Mouse (Mus musculus): ENCODE measurements around the gene Adck2. TPM values are rescaled to one million over a fixed set of nuclear protein-coding genes. Genes with fewer than 3 reads are reported as not detected.

The Adck2 gene
- polyA plus RNA-seq, 1 experiment, result 21.2 TPM

DNA sequence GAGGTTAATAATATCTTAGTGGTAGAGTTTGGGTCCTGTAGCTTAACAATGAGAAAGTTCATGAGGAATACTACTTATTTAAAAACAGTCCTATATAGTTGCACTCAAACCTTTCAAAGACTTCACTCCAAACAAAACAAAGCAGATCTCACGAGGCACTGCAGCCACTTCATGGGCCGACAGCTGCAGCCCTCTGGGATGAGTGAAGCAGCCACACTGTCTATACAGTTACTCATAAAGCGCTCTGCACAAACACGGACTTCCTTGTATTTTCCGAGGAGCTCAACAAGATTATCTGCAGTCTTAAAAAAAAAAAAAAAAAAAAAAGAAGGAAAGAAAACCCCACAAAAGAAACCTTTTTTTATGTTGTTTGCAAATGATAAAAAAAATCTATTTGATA, 33.7 kb downstream of the Adck2 start:
- TF ChIP-seq CTCF (IDR thresholded peaks at IDR 0.05; ENCODE audit: low read depth, low read length) (no peak), POLR2A (IDR thresholded peaks at IDR 0.05; ENCODE audit: borderline replicate concordance, low read depth, low read length) (no peak)
- no peak overlapping the region for H3K27ac ChIP-seq (ENCODE audit: insufficient read depth, low read depth, low read length)
- H3K4me1 ChIP-seq (ENCODE audit: control insufficient read depth, insufficient read depth, low read length), result peaks cover 8% of the 10 kb centered on the region
- no peak overlapping the region for H3K4me3 ChIP-seq (ENCODE audit: insufficient read depth, low read length)

DNA sequence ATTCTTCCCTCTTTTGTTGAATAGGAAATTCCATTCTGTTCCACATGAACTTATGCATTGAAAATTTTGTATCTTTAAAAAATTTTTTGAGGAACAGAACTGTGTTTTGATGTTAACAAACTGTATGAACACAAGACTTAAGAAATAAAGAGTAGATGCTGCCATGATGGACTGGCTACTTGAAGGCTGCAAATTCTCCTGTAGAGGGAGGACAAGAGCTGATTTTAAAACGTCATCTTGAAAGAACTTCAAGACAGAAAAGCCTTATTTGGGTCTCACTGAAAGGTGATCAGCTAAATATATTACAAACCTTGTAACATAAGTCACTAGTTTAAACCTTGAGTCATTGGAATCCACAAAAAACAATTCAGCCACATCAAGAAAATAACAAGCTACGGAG, 36.5 kb downstream of the Adck2 start:
- Histone ChIP-seq H3K27ac (ENCODE audit: insufficient read depth, low read depth, low read length) (no peak overlapping the region), H3K4me3 (ENCODE audit: insufficient read depth, low read length) (no peak overlapping the region), H3K4me1 (ENCODE audit: control insufficient read depth, insufficient read depth, low read length) (peaks cover 8% of the 10 kb centered on the region)
- no peak for TF ChIP-seq POLR2A (IDR thresholded peaks at IDR 0.05; ENCODE audit: borderline replicate concordance, low read depth, low read length)
- TF ChIP-seq CTCF (IDR thresholded peaks at IDR 0.05; ENCODE audit: low read depth, low read length), result no peak

DNA sequence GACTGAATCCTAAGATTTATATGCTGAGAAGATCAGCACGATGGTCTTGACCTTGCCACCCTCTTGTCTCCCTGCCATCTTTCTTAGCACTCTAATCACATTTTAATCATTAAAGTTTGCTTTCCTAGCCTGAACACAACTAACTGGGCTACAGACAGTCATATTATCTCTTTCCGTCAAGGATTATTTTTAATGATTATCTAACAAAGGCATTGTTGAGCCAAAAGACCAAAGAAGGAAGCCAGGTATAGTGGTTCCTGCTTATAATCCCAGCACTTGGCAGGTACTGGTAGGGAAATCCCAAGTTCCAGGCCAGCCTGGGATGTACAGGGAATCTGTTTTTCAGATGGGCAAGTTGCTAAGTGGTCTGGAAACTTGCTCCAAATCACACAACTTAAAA, 37.6 kb downstream of the Adck2 start:
- peaks cover 7% of the 10 kb centered on the region for H3K4me1 ChIP-seq (ENCODE audit: control insufficient read depth, insufficient read depth, low read length)
- TF ChIP-seq POLR2A (IDR thresholded peaks at IDR 0.05; ENCODE audit: borderline replicate concordance, low read depth, low read length) (no peak), CTCF (IDR thresholded peaks at IDR 0.05; ENCODE audit: low read depth, low read length) (no peak)
- H3K27ac ChIP-seq (ENCODE audit: insufficient read depth, low read depth, low read length), result no peak overlapping the region
- H3K4me3 ChIP-seq (ENCODE audit: insufficient read depth, low read length), result no peak overlapping the region

Other genes starting within 250 kb of the Adck2 start
- gene Slc37a3, start 196.2 kb upstream of the Adck2 start, polyA plus RNA-seq (2012; ENCODE audit: insufficient read depth, insufficient read length, missing spikeins), result 20.0 and 24.9 TPM in 2 replicates
- gene Rab19, start 192.7 kb upstream of the Adck2 start, polyA plus RNA-seq (2012; ENCODE audit: insufficient read depth, insufficient read length, missing spikeins), result 6.0 and 6.5 TPM in 2 replicates
- 101 and 107 TPM in 2 replicates for gene Mkrn1, start 153.4 kb upstream of the Adck2 start, polyA plus RNA-seq (2012; ENCODE audit: insufficient read depth, insufficient read length, missing spikeins)
- 4.3 and 5.0 TPM in 2 replicates for gene Dennd2a, start 16.0 kb upstream of the Adck2 start, polyA plus RNA-seq (2012; ENCODE audit: insufficient read depth, insufficient read length, missing spikeins)
- gene Gm42420, start 11.9 kb downstream of the Adck2 start, polyA plus RNA-seq (2012; ENCODE audit: insufficient read depth, insufficient read length, missing spikeins), result not detected in 2 replicates
- 68.1 and 70.5 TPM in 2 replicates for gene Ndufb2, start 18.7 kb downstream of the Adck2 start, polyA plus RNA-seq (2012; ENCODE audit: insufficient read depth, insufficient read length, missing spikeins)
- 12.2 and 14.9 TPM in 2 replicates for gene Braf, start 151.6 kb downstream of the Adck2 start, polyA plus RNA-seq (2012; ENCODE audit: insufficient read depth, insufficient read length, missing spikeins)
- gene Mrps33, start 237.1 kb downstream of the Adck2 start, polyA plus RNA-seq (2012; ENCODE audit: insufficient read depth, insufficient read length, missing spikeins), result 94.8 and 111 TPM in 2 replicates

Measured in bone marrow macrophage, adult 2 months (primary cell).